Mouse (Mus musculus): ENCODE measurements around the gene Upf1.
A peak's percentile ranks its signal among the peaks of the same experiment; 100 is the strongest.

The Upf1 gene

GRCm38 (mm10) chr8:70353194-70353817 is at the start of gene Upf1:
TSS of gene Upf1 (minus strand) at chr8:70353278.
- peak; percentile 99 for DNase-seq (ENCODE audit: low read depth, low spot score)

GRCm38 (mm10) chr8:70397611-70398563 is 44.8 kb upstream of the Upf1 start:
- DNase-seq (ENCODE audit: low read depth, low spot score) = no peak

DNA sequence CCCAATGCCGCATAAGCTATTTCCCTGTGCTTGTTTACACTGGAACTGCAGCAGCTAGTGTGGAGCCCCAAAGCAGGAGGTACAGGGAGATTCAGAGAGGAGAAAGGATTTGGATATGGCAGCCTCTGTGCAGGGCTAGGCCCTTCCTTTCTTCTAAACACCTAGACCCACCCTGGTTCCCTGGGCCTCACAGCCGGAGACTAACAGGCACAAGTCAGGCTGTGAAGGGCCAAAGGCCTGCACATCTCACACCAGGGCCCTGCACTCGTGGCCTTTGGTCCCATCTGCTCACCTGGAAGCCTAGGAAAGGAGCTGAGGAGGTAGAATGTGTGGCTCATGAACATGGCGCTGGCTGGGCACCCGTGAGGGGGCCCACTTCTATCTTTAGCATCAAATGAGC is 43.1 kb upstream of the Upf1 start:
- no peak for DNase-seq (ENCODE audit: low read depth, low spot score)

- DNase-seq (ENCODE audit: low read depth, low spot score) = no peak
Observed at GRCm38 (mm10) chr8:70395649-70396048, 42.6 kb upstream of the Upf1 start.

DNA sequence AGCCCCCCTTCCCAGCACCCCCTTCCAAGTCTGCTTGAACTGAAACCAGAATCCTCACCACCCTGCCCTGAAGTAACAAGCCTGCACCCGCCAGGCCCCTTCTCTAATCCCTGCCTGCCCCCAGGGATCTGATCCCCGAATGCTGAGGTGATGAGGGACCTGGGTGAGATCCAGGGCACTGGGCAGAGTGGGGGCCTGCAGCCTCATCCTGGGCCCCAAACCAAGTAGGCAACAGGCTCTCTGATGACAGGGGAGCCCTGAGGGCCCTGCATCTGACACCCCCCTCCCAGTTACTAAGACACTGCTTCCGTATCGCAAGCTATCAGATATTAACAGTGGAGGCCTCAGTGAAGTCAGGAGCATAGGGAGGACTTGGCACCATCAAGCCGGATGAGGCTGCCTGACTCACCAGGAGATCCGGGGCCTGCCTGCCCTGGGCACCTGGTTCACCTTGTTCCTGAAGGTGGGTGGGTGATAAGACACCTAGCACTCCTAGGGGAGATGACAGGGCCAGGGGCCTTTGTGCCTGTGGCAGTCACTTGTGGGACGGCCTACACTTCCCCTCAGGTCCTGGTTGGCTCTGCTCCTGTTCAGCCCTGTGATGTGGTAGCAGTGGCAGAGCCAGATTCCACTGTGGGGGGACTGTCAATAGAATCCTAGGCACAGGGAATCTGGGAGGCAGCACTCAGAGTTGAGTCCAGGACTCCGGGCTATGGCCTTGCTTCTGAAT is 41.4 kb upstream of the Upf1 start:
- DNase-seq (ENCODE audit: low read depth, low spot score) = no peak

DNA sequence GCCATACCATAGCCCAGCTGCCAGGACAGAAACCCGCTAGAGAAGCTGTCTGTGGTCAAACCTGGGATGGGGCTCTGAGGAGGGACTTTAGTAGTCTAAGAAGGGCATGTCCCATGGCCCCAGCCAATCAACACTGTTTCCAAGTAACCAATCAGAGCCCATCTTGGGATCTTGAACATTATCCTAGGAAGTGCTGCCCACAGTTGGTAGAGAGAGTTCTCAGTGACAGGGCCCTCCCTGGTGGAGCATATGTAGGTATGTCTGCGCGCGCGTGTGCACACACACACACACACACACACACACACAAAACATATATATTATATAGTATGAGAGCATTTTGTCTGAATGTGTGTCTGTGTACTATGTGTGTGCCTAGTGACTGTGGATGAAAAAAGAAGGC is 40.0 kb upstream of the Upf1 start:
- DNase-seq (ENCODE audit: low read depth, low spot score) = no peak

GRCm38 (mm10) chr8:70389678-70390077 is 36.6 kb upstream of the Upf1 start:
- DNase-seq (ENCODE audit: low read depth, low spot score) = no peak

- peak; percentile 47 for DNase-seq (ENCODE audit: low read depth, low spot score)
Observed at GRCm38 (mm10) chr8:70383287-70383686, 30.2 kb upstream of the Upf1 start.

GRCm38 (mm10) chr8:70380069-70380468 is 27.0 kb upstream of the Upf1 start:
- no peak for DNase-seq (ENCODE audit: low read depth, low spot score)

GRCm38 (mm10) chr8:70377049-70377448 is 24.0 kb upstream of the Upf1 start:
- no peak for DNase-seq (ENCODE audit: low read depth, low spot score)

GRCm38 (mm10) chr8:70376275-70376741 is 23.2 kb upstream of the Upf1 start:
- no peak for DNase-seq (ENCODE audit: low read depth, low spot score)

- DNase-seq (ENCODE audit: low read depth, low spot score) = no peak
Observed at GRCm38 (mm10) chr8:70375212-70375859, 22.3 kb upstream of the Upf1 start.

DNA sequence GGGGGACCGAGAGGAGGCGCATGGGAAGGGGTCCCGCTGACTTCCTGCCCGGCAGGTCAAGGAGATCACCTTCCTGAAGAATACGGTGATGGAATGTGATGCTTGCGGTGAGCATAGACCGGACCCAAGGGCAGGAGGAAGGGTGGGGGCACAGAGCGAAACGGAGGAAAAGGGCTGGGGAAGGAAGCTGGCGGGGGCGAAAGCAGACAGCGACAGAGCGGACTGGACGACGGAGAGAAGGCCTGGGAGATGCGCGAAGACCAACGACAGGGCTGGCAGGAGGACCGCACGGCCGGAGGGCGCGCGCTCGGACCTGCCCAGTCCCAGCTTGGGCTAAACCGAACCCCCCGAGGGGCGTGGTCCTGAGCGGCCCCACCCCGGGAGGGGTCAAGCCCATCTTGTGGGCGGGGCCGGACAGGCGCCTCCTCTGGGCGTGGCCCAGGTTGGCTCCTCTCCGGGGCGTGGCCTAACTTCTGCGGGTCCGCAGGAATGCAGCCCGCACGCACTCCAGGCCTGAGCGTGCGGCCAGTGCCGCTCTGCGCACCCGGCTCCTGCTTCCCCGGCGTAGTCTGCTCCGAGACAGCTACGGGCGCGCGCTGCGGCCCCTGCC is 21.3 kb upstream of the Upf1 start:
- DNase-seq (ENCODE audit: low read depth, low spot score) = peak; percentile 58

- DNase-seq (ENCODE audit: low read depth, low spot score) = no peak
Observed at GRCm38 (mm10) chr8:70373397-70374317, 20.6 kb upstream of the Upf1 start, which contains the start of gene Comp. TSS of gene Comp (plus strand) at chr8:70373558.

- no peak for DNase-seq (ENCODE audit: low read depth, low spot score)
Observed at GRCm38 (mm10) chr8:70371951-70372350, 18.9 kb upstream of the Upf1 start.

DNA sequence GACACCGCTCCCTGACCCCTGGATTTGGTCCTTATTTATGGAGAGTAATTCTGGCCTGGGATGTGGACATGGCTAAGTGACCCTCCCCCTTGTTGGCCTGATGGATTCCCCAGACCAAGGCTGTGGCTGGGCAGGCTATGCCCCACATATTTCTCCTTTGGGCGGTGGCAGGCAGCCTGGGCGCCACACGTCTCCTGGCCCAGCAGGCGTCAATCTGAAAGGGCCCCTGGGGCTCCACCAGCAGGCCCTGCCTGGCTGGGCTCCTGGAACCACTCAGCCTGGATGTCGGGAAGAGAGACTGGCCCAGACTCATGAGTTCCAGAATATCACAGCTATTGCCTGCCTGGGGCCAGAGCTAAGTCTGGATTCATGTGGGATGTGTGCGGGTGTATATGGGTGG is 17.4 kb upstream of the Upf1 start:
- no peak for DNase-seq (ENCODE audit: low read depth, low spot score)

DNA sequence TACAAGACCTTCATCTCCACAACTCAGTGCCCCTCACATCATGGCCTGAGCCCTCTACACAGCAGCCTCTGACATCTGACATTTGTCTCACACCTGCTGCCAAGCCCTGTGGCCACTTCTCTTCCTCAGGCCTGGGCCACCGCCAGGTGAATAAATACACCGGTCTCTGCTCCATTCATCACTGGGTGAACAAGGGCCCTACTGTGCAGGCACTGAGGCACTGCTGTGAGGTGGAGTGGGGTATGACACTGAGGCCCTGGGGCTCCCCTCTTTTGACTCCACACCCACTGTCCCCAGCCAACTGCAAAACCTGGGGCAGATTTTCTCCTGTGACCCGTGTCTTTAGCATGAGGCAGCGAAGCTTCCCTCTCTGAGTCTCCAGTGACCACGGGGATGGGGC is 13.5 kb upstream of the Upf1 start:
- no peak for DNase-seq (ENCODE audit: low read depth, low spot score)

DNA sequence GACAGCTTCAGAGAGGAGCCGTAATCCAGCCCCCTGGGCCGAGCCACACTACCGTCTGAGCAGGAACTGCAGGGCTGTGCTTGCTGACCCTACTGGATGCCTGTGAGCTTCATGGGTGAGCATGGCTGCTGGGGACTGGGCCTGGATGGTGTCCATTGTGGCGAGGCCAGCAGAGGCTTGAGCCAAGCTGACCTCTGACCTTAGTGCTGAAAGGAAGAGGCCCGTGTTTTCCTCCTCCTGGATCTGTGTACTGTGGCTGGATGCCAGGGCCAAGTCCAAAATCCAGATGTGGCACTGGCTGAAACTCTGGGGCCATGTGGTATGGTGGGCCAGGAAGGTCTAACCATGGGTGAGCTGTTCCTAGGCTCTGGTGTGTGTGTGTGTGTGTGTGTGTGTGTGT is 11.0 kb upstream of the Upf1 start:
- DNase-seq (ENCODE audit: low read depth, low spot score) = no peak

- no peak for DNase-seq (ENCODE audit: low read depth, low spot score)
Observed at GRCm38 (mm10) chr8:70361484-70362032, 8.5 kb upstream of the Upf1 start.

DNA sequence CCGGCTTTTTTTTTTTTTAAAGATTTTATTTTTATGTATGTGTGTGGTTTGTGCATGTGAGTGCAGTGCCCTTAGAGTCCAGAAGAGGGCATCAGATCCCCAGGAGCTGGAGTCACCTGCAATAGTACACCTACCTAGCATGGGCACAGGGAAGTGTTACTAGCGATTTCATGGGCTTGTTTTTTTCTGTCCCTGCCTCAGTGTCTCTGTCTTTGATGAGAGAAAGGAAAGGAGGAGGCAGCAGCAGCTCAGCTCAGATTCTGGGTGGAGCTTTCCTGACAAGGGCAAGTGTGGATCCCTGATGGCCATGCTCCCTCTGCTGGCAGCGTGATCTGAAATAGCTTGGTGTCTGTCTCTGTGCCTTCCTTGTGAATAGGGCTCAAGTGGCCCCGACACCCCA is 7.7 kb upstream of the Upf1 start:
- no peak for DNase-seq (ENCODE audit: low read depth, low spot score)

Data from forelimb bud, embryonic 11.5 days (tissue).